Mouse (Mus musculus) lung, postnatal 4 days (tissue): Measurements from ENCODE around the gene Aifm2.

ENCODE experiments used
- DNase-seq, 2 experiments: peaks; one replicate each; pipeline ENCODE4 v3.0.0; 2021

Gene Aifm2

DNA sequence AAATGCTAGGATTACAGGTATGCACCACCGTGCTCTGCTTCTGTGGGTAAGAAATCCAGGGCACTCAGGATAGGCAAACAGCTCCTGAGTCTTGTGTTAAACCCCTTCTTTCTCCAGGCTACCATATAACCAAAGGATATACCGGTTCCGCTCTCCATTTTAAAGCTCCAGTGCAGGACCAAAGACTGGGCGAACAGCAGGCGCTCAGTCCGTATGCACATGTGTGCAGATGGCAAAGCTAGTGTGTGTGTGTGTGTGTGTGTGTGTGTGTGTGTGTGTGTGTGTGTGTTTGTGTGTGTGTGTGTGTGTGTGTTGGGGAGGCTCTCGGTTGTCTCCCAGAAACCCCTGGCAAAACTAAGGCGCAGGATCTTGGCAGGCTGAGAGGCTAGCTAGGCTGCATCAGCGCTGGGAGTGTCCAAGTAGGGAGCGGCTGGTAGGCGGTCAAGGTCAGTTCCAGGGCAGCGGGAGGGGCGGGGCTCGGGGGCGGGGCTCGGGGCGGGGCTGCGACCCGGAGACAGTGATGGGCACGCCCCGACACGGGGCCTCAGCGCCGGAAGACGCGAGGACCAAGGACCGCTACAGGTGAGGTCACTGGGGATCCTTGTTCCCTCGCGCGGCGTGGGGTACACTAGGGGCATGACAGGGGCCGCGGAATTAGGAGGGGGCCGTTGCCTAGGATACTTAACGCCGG lies at the start of gene Aifm2:
Gene Aifm2, plus strand, starts transcription at position 493 of the 691 bp plus-strand sequence.
- peak; percentile 77 to 83 for DNase-seq

DNA sequence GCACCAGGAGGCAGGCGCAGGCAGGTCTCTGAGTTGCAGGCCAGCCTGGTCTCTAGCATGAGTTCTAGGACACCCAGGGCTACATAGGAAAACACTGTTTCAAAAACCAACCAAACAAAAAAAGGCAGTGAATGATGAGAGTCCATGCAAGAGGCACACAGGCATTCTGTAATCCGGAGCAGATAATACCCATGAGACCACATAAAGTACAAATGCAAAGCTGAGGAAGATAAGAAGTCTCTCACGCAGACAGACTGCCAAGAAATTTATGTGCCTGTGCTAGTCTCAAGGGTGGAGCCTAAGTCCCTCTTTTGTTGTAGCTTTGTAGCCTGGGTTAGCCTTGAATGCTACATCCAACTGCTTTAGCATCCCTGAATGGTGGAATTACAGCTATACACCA lies 49.4 kb upstream of the Aifm2 start:
- DNase-seq = no peak

DNA sequence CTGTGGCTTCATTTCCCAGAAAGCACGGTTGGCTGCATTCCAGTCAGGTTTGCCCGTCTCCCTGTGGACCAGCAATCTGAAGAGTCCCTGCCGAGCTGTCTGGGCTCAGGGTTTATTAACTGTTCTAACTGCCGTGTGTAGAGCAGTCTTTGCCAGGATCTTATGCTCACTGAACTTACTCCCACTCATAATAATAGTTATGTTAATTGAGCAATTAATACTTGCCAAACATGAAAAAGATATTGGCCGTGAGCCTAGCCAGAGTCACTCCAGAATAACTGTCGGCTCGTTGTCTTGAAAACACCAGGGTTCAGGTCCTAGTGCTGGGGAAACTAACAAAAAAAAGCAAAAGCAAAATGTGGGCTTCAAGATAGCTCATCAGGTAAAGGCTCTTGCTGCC lies 45.8 kb upstream of the Aifm2 start:
- no peak for DNase-seq

DNA sequence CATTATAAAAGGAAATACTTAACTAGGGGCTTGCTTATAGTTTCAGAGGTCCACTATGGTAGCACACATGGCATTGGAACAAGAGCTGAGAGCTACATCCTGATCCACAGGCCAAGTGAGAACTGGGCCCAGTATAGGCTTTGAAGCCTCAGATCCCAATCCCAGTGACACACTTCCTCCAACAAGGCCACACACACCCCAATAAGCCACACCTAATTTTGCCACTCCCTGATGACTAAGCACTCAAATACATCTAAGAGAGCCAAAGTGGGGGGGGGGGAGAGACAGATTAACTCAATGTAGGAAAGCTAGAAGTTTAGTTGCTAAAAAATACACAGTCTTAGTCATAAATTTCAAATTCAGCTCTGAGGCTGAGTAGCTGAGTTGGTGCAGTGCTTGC lies 45.2 kb upstream of the Aifm2 start:
- no peak for DNase-seq

DNA sequence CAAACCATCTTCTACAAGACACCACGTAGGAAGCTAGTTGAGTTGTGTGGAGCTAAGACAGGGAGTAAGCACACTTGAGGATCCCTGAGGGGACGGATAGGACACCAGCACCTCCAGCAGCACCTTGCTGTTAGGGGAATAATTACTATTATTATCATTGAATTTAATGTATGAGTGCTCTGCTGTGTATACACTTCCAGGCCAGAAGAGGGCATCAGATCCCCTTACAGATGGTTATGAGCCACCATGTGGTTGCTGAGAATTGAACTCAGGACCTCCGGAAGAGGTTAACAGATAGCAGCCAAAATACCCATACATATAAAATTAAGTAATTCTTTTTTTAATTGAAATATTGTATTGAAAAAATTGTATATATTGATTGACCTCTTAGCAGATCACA lies 44.3 kb upstream of the Aifm2 start:
- no peak for DNase-seq

DNA sequence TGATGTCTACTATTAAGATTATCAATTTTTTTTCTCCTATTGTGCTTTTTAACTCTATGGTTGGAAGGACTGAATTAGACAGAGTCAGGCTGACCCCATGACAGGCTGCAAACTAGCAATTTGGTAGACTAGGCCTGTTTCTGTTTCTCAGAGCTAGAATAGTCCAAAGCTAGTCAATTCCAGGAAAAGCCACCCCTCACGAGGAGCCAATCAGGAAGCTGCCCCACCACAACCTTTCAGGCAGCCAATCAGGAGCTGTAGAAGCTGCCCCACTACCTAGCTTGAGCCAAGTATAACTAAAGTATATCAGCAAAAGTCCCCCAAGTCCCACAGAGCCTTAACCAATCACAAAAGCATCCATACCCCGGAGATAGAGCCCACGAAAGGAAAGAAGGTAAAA lies 39.1 kb upstream of the Aifm2 start:
- no peak for DNase-seq

DNA sequence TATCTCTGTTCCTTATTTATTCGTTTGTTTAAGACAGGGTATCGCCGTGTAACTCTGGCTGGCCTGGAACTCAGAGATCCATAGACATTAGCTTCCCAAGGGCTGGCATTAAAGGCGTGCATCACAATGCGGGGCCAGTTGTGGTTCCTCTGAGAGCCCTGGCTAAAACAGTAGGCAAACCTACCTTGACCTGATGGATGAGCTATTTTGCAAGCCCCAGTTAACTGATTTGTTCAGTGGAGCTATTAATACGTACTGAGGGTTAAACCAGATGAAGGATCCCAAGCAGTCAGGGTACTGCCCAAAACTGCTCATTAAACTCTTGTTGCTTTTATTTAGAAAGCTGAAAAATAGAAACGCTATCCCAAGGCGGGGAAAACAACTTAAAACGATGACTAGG lies 35.5 kb upstream of the Aifm2 start:
- peak in 1 of 2 experiments; percentile 19 for DNase-seq

DNA sequence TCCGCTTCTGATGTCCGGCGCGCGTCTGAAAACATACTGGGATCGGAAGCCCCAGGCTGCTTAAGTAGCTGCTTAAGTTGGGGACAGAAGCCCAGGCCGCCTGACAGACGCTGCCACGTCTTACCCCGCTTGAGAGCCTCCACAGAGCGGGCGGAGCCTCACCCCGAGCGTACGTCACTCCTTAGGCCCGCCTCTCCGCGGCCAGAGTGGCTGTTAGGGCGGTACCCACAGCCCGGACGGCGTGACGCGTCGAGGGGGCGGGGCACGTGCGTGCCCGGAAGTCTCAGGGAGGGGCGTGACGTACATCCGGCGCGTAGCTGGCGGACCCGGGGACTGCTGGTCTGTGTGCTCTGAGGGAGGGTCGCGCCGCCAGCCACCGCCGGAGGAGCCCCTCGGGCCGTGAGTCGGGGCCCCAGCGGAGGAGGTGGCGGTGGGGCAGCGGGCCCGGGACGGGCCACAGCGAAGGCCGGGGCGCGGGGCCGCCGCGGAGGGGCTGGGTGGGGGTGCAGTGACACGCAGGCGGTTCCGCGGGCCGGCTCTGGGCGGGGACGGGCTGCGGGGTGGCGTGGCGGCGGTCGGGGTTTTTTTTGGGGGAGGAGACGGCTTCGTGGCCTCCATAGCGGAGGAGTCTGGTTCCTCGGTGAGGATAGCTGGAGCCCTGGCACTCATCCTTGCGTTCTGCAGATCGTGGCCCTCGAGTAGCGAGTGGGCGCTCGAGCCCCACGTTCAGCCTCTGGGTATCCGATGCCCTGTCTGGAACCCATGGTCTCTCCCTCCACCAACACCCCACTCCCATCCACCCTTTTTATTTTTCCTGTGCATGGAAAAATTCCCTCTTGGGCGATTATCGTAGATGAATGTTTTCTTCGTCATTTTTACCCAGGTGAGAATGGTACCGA lies 34.8 kb upstream of the Aifm2 start, which contains the start of gene Sar1a:
Gene Sar1a, plus strand, starts transcription at position 285 of the 899 bp plus-strand sequence.
- DNase-seq = peak; percentile 99

DNA sequence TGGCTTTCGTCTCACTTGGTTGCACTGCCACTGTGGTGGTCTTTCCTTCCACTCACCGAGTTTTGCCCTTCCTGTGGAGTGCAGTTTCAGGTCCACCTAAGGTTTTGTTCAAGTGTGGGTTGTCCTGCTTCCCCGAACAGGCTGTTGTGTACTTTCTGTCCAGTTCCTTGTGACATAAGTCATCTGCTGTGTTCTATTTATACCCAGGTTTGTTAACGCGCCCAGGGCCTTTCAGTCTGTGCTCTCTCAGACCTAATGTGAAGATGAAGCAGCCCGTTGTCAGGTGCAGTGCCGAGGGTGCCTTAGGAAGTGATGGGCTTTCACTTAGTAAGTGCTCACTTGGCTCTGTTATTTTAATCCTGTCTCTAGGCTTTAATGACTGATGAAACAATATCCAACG lies 25.7 kb upstream of the Aifm2 start:
- DNase-seq = peak in 1 of 2 experiments; percentile 11

DNA sequence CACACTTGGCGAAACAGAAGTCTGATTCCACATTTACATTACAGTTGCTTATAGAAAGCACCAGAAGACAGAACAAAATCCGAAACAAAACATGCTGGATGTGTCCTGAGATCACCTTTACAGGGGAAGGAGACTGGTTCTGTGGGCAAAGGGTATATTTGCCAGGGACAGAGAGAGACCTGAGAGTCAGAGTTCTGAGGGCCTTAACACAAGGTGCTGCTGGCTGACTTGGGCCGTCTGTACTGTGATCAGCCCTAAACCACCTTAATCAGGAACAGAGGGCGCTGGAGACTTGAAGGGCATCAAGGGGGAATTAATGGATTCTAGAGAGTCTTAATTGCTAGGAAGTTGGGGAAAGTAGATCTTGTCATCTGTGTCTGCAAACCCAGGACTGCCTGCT lies 21.5 kb upstream of the Aifm2 start:
- DNase-seq = no peak

DNA sequence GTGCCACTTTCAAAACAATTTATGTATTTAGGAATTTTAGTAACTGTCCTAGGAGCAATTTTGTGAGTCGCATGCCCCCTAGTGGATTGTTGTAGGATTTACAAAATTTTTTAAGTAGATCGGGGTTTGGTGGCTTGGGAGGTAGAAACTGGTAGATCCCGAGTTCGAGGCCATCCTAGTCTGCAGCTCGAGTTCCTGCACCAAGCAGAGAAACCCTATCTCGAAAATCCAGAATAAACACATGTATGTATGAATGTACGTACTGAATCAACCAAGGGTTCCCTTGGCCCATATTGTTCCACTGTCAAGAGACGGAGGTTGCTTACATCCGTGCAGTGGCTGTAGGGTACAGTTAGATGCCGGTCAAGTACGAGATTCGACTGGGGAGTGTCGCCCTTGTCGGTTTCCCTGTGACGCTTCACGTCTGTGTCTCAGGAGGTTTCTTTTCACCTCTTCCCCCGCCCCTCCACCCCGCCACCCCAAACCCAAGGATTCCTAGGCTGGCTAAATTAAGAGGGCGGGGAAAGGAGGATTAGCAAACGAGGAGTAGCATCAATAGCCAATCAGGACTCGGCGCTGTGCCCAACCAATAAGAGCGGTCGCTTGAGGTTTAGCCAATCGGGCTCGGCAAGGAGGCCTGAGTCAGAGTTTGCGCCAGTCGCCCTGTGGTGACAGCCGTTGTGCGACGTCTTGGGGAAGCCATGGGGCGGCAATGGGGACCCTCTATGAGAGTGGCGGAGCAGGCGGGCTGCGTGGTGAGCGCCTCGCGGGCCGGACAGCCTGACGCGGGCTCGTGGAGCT lies 20.0 kb upstream of the Aifm2 start, which contains the start of gene Tysnd1:
Gene Tysnd1, plus strand, starts transcription at position 645 of the 801 bp plus-strand sequence.
- peak; percentile 97 to 98 for DNase-seq

DNA sequence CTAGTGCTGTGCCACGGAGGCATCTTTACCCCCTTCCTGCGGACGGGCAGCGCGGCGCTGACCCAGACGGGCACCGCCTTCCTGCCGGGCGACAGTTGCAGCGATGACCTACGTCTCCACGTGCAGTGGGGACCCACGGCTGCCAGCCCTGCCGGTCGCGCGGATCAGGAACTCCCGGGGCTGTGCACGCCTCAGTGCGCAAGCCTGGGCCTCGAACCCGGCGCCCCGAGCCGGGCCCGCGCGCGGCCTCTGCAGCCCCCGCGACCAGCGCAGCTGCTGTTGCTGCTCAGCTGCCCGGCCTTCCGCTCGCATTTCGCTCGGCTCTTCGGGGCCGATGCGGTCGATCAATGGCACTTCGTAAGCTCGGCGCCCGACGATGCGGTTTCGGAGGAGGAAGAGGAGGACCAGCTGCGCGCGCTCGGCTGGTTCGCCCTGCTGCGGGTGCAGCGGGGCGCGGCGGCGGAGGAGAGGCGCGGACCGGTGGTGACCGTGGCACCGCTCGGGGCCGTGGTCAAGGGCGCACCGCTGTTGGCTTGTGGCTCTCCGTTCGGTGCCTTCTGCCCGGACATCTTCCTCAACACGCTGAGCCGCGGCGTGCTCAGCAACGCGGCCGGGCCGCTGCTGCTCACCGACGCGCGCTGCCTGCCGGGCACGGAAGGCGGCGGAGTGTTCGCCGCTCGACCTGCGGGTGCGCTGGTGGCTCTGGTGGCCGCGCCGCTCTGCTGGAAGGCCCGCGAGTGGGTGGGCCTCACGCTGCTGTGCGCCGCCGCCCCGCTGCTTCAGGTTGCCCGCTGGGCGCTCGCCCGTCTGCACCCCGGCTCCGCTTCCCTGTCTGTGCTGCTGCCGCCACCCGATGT lies 19.1 kb upstream of the Aifm2 start:
- peak; percentile 24 to 32 for DNase-seq

DNA sequence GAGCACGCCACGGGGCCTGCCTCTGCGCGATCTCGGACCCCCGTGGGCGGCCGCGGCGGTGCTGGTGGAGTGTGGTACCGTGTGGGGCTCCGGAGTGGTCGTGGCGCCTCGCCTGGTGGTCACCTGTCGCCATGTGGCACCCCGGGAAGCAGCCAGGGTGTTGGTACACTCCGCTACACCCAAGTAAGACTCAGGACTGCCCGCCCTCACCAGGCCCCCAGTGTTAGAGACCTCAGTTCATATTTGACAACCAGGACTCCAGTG lies 18.6 kb upstream of the Aifm2 start:
- DNase-seq = no peak

DNA sequence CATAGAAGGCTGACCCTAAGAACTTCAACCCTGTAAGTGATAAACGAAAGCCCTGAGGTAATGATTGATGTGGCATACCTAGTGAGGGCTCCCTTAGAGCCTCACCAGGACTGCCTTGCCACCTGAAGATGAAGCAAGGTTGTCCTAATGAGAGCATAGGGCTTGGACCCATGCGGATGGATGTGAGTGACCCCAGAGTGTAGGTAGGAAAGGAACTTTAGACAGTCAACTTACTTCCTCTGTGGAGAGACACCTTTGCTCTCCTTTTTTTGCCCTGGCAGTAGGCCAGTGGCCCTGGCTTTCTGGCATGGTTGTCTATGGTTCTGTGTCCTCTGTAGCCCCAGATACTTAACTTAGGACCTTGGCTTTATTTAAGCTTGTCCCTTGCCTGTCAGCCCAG lies 18.0 kb upstream of the Aifm2 start:
- DNase-seq = no peak

DNA sequence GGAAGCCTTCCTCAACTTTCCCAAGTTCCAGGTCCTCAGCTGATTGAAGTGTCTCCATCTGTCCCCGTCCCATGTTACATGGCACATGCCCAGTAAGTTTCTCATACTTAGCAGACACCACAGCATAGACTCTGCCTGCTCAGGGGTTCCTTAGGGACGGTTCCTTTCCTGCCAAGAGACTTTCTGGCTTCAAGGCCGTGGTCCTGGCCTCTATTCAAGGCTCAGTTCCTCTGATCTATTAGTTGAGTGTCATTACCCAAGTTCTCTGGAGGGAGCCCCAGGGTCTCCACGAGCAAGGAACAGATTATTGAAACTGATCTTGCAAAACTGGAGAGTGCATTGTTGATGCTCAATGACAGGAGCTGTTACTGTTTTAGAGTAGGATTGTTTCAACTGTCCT lies 10.4 kb upstream of the Aifm2 start:
- DNase-seq = peak in 1 of 2 experiments; percentile 3

DNA sequence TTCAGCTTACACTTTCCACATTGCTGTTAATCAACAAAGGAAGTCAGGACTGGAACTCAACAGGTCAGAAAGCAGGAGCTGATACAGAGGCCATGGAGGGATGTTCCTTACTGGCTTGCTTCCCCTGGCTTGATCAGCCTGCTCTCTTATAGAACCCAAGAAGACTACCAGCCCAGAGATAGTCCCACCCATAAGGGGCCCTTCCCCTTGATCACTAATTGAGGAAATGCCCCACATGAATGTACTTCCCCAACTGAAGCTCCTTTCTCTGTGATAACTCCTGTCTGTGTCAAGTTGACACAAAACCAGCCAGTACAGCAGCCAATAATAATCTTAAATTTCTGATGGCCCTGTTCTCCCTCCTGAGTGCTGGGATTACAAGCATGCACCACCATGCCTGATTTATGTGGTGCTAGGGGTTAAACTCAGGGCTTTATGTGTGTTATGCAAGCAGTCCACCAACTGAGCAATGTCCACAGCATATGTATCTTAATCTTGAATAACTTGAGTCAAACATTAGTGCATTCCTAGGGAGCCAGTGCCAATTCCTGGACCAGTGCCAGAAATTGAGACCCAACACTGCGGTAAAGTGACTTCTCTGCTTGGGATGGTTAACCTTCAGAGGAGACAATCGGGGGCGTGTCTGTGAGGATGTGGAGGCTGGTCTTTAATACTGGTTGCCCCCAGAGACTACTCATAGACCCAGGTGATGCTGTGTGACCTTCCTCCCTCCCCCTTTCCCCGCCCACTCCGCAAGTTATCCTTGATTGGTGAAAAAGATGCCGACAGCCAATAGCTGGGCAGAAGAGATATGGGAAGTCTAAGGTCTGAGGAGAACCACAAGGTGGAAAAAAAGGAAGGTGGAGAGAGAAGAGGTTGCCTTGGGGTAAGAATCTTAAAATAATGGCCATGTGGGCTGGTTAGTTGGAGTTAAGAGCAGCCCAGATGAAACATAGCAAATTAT lies 8.4 kb upstream of the Aifm2 start:
- DNase-seq = peak in 1 of 2 experiments; percentile 12

DNA sequence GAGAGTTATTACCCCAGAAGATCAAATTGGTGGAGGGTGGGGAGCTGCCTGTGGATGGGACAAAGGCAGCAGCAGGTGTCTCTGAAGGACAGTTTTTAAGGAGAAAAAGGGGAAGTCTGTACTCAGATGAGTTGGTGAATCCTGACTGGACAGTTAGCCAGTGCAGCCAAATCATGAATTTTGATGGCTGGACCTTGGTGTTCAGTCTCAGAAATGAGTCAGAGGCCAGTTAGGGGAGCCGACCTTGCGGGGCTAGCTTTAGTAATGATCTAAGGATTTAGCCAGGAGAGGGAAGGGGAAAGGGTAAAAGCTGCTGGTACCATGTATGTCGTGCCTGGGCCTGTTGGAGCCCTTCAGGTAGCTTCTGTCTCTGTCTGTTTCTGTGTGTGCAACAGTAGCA lies 1.5 kb upstream of the Aifm2 start:
- DNase-seq = no peak

DNA sequence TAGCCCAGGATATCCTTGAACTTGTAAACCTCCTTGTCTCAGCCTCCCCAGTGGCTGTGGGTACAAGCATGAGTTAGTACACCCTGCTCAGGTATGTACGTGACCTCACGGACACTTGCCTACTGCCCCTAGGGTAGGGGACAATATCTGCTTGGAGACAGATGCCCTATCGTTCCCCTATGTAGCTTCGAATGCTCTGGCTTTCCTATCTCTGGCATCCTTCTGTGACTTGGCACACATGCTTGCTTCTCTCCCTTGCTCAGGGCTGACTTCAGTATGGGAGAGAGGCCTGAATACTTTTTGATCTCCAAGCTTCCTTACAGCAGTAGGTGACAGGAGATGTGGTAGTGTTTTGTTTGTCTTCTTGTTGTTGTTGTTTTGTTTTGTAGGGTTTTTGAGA lies 917 bp upstream of the Aifm2 start:
- no peak for DNase-seq

DNA sequence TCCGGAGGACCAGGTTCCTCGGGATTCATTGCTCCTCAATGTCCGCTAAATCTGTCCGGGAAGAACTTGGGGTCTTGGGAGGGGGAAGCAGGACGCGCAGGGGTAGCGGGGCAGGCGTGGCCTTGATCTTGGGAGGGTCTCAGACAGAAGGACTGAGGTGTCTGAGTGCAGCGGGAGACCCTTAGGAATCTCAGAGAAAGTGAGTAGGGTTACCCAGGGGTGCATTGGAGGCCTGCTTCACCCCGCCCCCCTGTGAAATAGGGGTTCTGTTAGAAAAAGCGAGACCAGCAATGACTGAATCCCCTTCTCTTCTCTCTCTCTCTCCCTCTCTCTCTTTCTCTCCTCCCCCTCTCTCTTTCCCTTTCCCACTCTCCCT lies 387 bp downstream of the Aifm2 start:
- DNase-seq = no peak

DNA sequence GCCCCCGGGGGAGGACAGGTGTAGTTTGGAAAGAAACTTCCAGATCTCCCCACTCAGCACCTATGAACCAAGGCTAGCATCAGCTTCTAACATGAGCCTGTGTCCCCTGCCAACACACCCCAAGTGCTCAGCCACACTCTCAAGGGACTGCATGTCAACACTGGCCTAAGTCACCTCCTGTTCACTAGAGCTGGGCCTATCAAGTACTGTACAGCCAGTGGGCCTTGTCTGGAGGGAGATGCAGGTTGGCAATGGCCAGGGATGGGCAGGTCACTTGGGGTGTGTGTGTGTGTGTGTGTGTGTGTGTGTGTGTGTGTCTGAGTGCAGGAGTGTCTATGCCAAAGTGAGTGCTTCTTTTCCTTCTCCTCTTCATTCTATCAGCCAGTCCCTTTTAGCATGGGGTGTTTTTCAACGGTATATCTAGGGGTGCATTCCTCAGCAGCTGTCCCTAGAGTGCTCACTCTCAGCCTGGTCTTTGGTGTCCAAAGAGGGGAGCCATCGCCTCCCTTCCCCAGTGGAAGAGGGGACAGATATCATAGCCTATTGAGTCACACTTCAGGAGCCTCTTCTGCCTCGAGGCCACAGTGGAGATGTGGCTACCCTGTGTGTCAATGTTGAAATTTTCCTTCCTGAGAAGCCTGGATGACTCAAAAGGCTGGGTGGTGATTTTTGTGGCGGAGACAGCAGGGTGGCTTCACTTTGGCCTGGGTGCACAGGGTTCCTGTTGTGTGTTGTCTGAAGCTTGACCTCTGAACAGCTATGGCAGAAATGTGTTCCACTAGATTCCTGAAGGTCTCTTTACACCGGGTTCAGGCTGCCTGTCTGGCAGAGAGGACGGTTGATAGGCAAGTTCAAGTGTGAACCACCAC lies 1.2 kb downstream of the Aifm2 start:
- DNase-seq = peak in 1 of 2 experiments; percentile 28
